Mouse (Mus musculus): ENCODE measurements around the gene Myh14. TPM values are rescaled to one million over a fixed set of nuclear protein-coding genes. Genes with fewer than 3 reads are reported as not detected.

The Myh14 gene
- polyA plus RNA-seq, 1 experiment from 2014 or later: 1.6 TPM

DNA sequence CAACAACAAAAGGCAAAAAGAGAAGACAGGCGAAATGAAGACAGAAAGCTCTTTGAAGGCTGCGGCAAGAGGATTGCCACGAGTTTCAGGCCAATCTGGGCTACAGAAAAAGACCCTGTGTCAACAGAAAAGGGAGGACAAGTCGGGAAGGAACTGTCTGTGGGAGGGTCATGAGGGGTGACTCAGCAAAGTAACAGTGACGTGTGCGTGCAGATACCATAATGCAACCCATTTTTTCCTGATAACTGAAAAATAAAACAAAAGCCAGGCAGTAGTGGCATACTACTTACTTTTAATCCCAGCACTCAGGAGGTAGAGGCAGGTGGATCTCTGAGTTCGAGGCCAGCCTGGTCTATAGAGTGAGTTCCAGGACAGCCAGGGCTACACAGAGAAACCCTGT lies 27.3 kb upstream of the Myh14 start:
- H3K36me3 ChIP-seq (ENCODE audit: control insufficient read depth, insufficient read depth): no peaks in the 10 kb centered on the region
- no peak for ATAC-seq
- 64% methylated on average over 7 of the region's 7 CpGs for WGBS

GRCm38 (mm10) chr7:44697191-44697710 lies 26.6 kb upstream of the Myh14 start:
- 0 out of 2 replicates have a peak overlapping the region, but pooled peaks have one; percentile 9 for H3K4me2 ChIP-seq (ENCODE audit: low read length)
- ATAC-seq: no peak
- H3K4me1 ChIP-seq (replicated peaks; ENCODE audit: control insufficient read depth, insufficient read depth, low read length): peaks cover 8% of the 10 kb centered on the region
- no peaks in the 10 kb centered on the region for H3K36me3 ChIP-seq (ENCODE audit: control insufficient read depth, insufficient read depth)
- H3K4me3 ChIP-seq (replicated peaks; ENCODE audit: low read length): no peak overlapping the region
- H3K27ac ChIP-seq (ENCODE audit: low read length): no peak overlapping the region
- H3K9ac ChIP-seq (replicated peaks; ENCODE audit: low read depth, low read length): no peak overlapping the region
- no peaks in the 10 kb centered on the region for H3K9me3 ChIP-seq (ENCODE audit: control insufficient read depth, low read length)
- no peaks in the 10 kb centered on the region for H3K27me3 ChIP-seq (replicated peaks; ENCODE audit: control insufficient read depth, insufficient read depth, low read length)
- 13% methylated on average over 20 of the region's 20 CpGs for WGBS

More for the DNA sequence above, 27.3 kb upstream of the Myh14 start:
- H3K27me3 ChIP-seq (replicated peaks; ENCODE audit: control insufficient read depth, insufficient read depth, low read length): no peaks in the 10 kb centered on the region
- no peaks in the 10 kb centered on the region for H3K9me3 ChIP-seq (ENCODE audit: control insufficient read depth, low read length)
- H3K9ac ChIP-seq (replicated peaks; ENCODE audit: low read depth, low read length): no peak overlapping the region
- H3K4me3 ChIP-seq (replicated peaks; ENCODE audit: low read length): no peak overlapping the region
- H3K4me1 ChIP-seq (replicated peaks; ENCODE audit: control insufficient read depth, insufficient read depth, low read length): peaks cover 8% of the 10 kb centered on the region
- no peak overlapping the region for H3K4me2 ChIP-seq (ENCODE audit: low read length)
- no peak overlapping the region for H3K27ac ChIP-seq (ENCODE audit: low read length)

DNA sequence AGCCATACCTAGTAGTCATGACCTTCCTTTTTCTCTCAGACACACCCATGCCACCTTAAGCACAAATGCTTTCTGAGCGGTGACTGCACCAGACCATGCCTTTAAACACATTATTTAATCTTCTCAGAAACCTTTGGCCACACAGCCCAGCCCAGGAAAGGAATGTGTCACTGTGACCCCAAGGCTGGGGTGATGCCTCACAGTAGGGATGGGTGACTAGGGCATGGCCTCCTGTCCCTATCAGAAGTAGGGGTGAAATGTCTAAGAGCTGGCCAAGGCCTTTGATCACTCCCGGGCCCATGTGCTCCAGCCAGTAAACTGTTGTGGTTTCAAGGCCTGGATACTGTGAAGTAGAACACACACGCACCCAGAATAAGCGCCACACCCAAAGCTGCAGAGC lies 24.6 kb upstream of the Myh14 start:
- ATAC-seq: no peak
- no peaks in the 10 kb centered on the region for H3K27me3 ChIP-seq (replicated peaks; ENCODE audit: control insufficient read depth, insufficient read depth, low read length)
- H3K9ac ChIP-seq (replicated peaks; ENCODE audit: low read depth, low read length): no peak overlapping the region
- H3K9me3 ChIP-seq (ENCODE audit: control insufficient read depth, low read length): no peaks in the 10 kb centered on the region
- peaks cover 6% of the 10 kb centered on the region for H3K4me1 ChIP-seq (replicated peaks; ENCODE audit: control insufficient read depth, insufficient read depth, low read length)
- no peak overlapping the region for H3K4me2 ChIP-seq (ENCODE audit: low read length)
- WGBS: 90% methylated on average over 4 of the region's 4 CpGs
- no peak overlapping the region for H3K27ac ChIP-seq (ENCODE audit: low read length)
- H3K36me3 ChIP-seq (ENCODE audit: control insufficient read depth, insufficient read depth): no peaks in the 10 kb centered on the region
- no peak overlapping the region for H3K4me3 ChIP-seq (replicated peaks; ENCODE audit: low read length)

DNA sequence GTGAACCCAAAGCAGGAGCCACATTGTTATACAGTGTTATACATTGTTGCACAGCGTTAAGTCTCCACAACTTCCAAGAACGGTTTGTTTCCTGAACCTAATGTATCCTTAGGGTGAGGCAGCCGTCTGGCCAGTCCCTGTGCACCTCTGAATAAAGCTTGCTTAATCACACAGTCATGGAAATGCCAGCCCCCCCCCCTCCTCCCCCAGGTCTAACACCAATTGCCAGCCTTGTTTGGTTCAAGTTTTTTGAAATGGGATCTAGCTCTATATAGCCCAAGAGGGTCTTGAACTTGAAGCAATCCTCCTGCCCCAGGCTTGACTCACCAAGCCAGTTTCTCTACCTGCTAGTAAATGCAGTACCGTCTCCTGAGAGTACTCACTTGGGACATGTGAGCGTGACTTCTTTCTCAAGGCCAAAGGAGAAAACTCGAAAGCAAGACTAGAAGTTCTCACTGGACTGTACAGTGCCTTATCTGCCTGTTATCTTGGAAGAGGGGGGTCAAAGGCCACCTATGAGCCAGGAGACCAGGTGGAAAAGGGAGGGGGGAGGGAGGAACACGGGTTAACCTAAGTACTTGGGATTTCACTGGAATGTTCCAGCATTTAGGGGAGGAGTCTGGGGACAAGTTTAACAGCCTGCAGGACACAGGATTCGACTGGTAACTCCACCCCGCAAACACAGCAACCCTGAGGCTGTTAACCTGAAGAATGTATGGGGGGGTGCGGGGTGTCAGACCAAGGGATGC lies 23.0 kb upstream of the Myh14 start:
- no peaks in the 10 kb centered on the region for H3K36me3 ChIP-seq (ENCODE audit: control insufficient read depth, insufficient read depth)
- H3K27ac ChIP-seq (ENCODE audit: low read length): no peak overlapping the region
- no peak overlapping the region for H3K9ac ChIP-seq (replicated peaks; ENCODE audit: low read depth, low read length)
- no peak overlapping the region for H3K4me2 ChIP-seq (ENCODE audit: low read length)
- peaks cover 6% of the 10 kb centered on the region for H3K4me1 ChIP-seq (replicated peaks; ENCODE audit: control insufficient read depth, insufficient read depth, low read length)
- H3K9me3 ChIP-seq (ENCODE audit: control insufficient read depth, low read length): no peaks in the 10 kb centered on the region
- no peaks in the 10 kb centered on the region for H3K27me3 ChIP-seq (replicated peaks; ENCODE audit: control insufficient read depth, insufficient read depth, low read length)
- no peak for ATAC-seq
- H3K4me3 ChIP-seq (replicated peaks; ENCODE audit: low read length): no peak overlapping the region
- 80% methylated on average over 10 of the region's 10 CpGs for WGBS

- no peak for ATAC-seq
- 85% methylated on average over 7 of the region's 7 CpGs for WGBS
- Histone ChIP-seq H3K36me3 (ENCODE audit: control insufficient read depth, insufficient read depth) (no peaks in the 10 kb centered on the region), H3K4me2 (ENCODE audit: low read length) (no peak overlapping the region), H3K27ac (ENCODE audit: low read length) (no peak overlapping the region), H3K9ac (replicated peaks; ENCODE audit: low read depth, low read length) (no peak overlapping the region), H3K27me3 (replicated peaks; ENCODE audit: control insufficient read depth, insufficient read depth, low read length) (no peaks in the 10 kb centered on the region), H3K4me3 (replicated peaks; ENCODE audit: low read length) (no peak overlapping the region), H3K4me1 (replicated peaks; ENCODE audit: control insufficient read depth, insufficient read depth, low read length) (no peaks in the 10 kb centered on the region; the same call in 1 of the 2 replicates), H3K9me3 (ENCODE audit: control insufficient read depth, low read length) (no peaks in the 10 kb centered on the region)
These were observed 18.7 kb upstream of the Myh14 start for GRCm38 (mm10) chr7:44689331-44689730.

DNA sequence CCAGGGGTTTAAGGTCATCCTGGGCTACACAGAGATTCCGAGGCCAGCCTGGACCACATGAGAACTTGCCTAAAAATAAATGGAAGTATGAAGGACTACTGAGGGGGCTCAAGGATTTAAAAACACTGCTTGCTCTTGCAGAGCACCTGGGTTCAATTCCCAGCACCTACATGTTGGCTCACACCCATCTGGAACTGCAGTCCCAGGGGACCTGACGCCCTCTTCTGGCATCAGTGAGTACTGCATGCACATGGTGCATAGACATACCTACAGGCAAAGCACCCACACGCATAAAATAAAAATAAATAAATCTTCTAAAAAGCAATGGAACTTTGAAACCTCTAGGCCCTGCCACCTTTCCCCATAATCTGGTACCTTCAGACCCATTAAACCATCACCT lies 18.2 kb upstream of the Myh14 start:
- H3K27me3 ChIP-seq (replicated peaks; ENCODE audit: control insufficient read depth, insufficient read depth, low read length): no peaks in the 10 kb centered on the region
- ATAC-seq: no peak
- H3K36me3 ChIP-seq (ENCODE audit: control insufficient read depth, insufficient read depth): no peaks in the 10 kb centered on the region
- H3K4me1 ChIP-seq (replicated peaks; ENCODE audit: control insufficient read depth, insufficient read depth, low read length): no peaks in the 10 kb centered on the region; the same call in 1 of the 2 replicates
- no peak overlapping the region for H3K4me2 ChIP-seq (ENCODE audit: low read length)
- no peaks in the 10 kb centered on the region for H3K9me3 ChIP-seq (ENCODE audit: control insufficient read depth, low read length)
- WGBS: 75% methylated on average over 3 of the region's 3 CpGs
- H3K4me3 ChIP-seq (replicated peaks; ENCODE audit: low read length): no peak overlapping the region
- H3K27ac ChIP-seq (ENCODE audit: low read length): no peak overlapping the region
- no peak overlapping the region for H3K9ac ChIP-seq (replicated peaks; ENCODE audit: low read depth, low read length)

DNA sequence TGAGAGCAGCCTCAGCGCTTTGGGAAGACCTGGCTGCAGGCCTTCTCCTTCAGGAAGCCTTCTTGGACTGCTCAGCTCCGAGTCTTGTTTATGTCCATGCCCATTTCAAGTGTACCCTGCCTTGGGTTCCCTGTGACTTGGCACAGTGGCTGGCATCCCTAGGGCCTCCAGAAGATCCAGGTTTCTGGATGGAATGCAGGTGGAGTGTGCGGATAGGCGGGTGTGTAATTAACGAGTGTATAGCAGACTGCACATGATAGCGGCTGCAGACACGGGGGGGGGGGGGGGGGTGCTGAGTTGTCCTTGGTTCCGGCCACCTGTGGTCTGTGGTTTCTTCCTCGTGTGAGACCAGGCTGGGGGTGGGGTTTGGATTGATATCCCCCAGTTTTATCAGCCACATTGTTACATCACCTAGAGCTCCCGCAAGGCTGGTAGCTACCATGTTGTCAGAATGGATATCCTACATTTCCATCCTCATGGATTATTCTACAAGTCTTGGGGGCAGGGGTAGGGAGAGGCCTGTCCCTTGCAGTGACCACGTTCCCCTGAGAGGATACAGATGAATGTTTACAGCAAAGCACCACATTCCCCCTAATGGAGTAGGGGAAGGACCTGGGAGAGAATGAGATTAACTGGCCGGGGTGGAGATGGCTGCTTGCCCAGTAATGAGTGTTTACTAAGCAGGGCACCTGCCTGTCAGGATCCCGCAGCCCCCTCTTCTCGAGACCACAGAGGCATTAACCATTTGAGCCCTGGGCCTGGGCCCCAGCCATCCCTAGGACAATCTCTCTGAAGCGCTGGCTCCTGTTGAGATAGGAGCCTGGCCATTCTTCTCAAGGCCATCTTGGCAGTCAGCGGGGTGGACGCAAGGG lies 15.1 kb upstream of the Myh14 start:
- H3K27me3 ChIP-seq (replicated peaks; ENCODE audit: control insufficient read depth, insufficient read depth, low read length): no peaks in the 10 kb centered on the region
- no peak overlapping the region; the same call in 1 of the 2 replicates for H3K9ac ChIP-seq (replicated peaks; ENCODE audit: low read depth, low read length)
- no peak overlapping the region for H3K4me2 ChIP-seq (ENCODE audit: low read length)
- no peaks in the 10 kb centered on the region for H3K36me3 ChIP-seq (ENCODE audit: control insufficient read depth, insufficient read depth)
- peak; percentile 74 for ATAC-seq
- no peak overlapping the region for H3K27ac ChIP-seq (ENCODE audit: low read length)
- WGBS: 39% methylated on average over 16 of the region's 17 CpGs
- H3K4me1 ChIP-seq (replicated peaks; ENCODE audit: control insufficient read depth, insufficient read depth, low read length): no peaks in the 10 kb centered on the region; the same call in 1 of the 2 replicates
- no peaks in the 10 kb centered on the region for H3K9me3 ChIP-seq (ENCODE audit: control insufficient read depth, low read length)
- no peak overlapping the region for H3K4me3 ChIP-seq (replicated peaks; ENCODE audit: low read length)

DNA sequence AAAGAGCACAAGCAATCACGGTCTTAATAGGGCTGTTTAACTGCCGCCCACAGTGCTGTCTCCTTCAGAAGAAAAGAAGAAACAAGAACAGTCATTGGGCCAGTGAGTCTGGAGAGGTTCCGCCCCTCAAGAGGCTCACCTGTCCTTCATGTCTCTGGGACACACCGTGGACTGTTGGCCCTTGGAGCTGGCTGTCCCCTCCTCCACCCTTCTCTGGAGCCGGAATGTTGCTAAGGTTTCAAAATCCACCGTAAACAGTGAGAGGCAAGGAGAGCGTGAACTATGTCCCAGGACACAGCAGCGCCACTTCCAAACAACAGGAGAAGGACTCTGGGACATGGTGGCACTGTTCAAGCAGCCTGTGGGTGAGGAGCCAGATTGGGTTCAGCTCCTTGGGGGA lies 13.0 kb upstream of the Myh14 start:
- Histone ChIP-seq H3K36me3 (ENCODE audit: control insufficient read depth, insufficient read depth) (no peaks in the 10 kb centered on the region), H3K4me1 (replicated peaks; ENCODE audit: control insufficient read depth, insufficient read depth, low read length) (no peaks in the 10 kb centered on the region; the same call in 1 of the 2 replicates), H3K9me3 (ENCODE audit: control insufficient read depth, low read length) (no peaks in the 10 kb centered on the region), H3K27ac (ENCODE audit: low read length) (no peak overlapping the region), H3K9ac (replicated peaks; ENCODE audit: low read depth, low read length) (no peak overlapping the region), H3K27me3 (replicated peaks; ENCODE audit: control insufficient read depth, insufficient read depth, low read length) (no peaks in the 10 kb centered on the region), H3K4me2 (ENCODE audit: low read length) (no peak overlapping the region), H3K4me3 (replicated peaks; ENCODE audit: low read length) (no peak overlapping the region)
- 86% methylated on average over 8 of the region's 8 CpGs for WGBS
- no peak for ATAC-seq

GRCm38 (mm10) chr7:44676611-44677010 lies 6.0 kb upstream of the Myh14 start:
- Histone ChIP-seq H3K4me1 (replicated peaks; ENCODE audit: control insufficient read depth, insufficient read depth, low read length) (peaks cover 2% of the 10 kb centered on the region; the same call in 1 of the 2 replicates), H3K4me2 (ENCODE audit: low read length) (no peak overlapping the region), H3K36me3 (ENCODE audit: control insufficient read depth, insufficient read depth) (no peaks in the 10 kb centered on the region), H3K4me3 (replicated peaks; ENCODE audit: low read length) (no peak overlapping the region), H3K27me3 (replicated peaks; ENCODE audit: control insufficient read depth, insufficient read depth, low read length) (no peaks in the 10 kb centered on the region), H3K9ac (replicated peaks; ENCODE audit: low read depth, low read length) (no peak overlapping the region), H3K27ac (ENCODE audit: low read length) (no peak overlapping the region), H3K9me3 (ENCODE audit: control insufficient read depth, low read length) (no peaks in the 10 kb centered on the region)
- peak; percentile 72 for ATAC-seq
- WGBS: 29% methylated on average over 2 of the region's 2 CpGs
